Mouse (Mus musculus) stomach, embryonic 14.5 days (tissue): ENCODE results near the gene Tmem104. TPM values are rescaled to one million over a fixed set of nuclear protein-coding genes. Genes with fewer than 3 reads are reported as not detected.

ENCODE experiments used
- ATAC-seq: fragments of 200-750 bp; cut with Nextera tagmentation; 2 replicates; pipeline ENCODE4 v1.8.0; 2017; ENCODE audit warnings: low read depth, moderate TSS enrichment; ENCODE audit not compliant: insufficient number of reproducible peaks, insufficient read depth, low FRiP score
- H3K27ac ChIP-seq: fragments of 300-500 bp; sonication (generic); 2 replicates; pipeline ENCODE4 v1.5.1; 2014; ENCODE audit warnings: mild to moderate bottlenecking, low read length, moderate library complexity, mixed read lengths
- H3K27me3 ChIP-seq: fragments of 300-500 bp; sonication (generic); 2 replicates; pipeline ENCODE4 v1.6.1; 2014; ENCODE audit warnings: low read length, control low read depth, mixed read lengths; ENCODE audit not compliant: control insufficient read depth, insufficient read depth
- H3K36me3 ChIP-seq: fragments of 300-500 bp; sonication (generic); 2 replicates; pipeline ENCODE4 v1.6.1; 2014; ENCODE audit warnings: mild to moderate bottlenecking, control low read depth, low read length, moderate library complexity, mixed read lengths; ENCODE audit not compliant: control insufficient read depth, insufficient read depth
- H3K4me1 ChIP-seq: fragments of 300-500 bp; sonication (generic); 2 replicates; pipeline ENCODE4 v1.6.1; 2014; ENCODE audit warnings: low read length, control low read depth, mixed read lengths; ENCODE audit not compliant: control insufficient read depth, insufficient read depth
- H3K4me2 ChIP-seq: fragments of 300-500 bp; sonication (generic); replicated peaks from 2 replicates; pipeline ENCODE4 v1.6.1; 2014; ENCODE audit warnings: low read depth, low read length, control low read depth
- H3K4me3 ChIP-seq: fragments of 300-500 bp; sonication (generic); 2 replicates; pipeline ENCODE4 v1.5.1; 2014; ENCODE audit warnings: low read depth, low read length, control low read depth
- H3K9ac ChIP-seq: fragments of 300-500 bp; sonication (generic); replicated peaks from 2 replicates; pipeline ENCODE4 v1.6.1; 2014; ENCODE audit warnings: low read depth, mild to moderate bottlenecking, control low read depth, low read length, moderate library complexity, mixed read lengths
- H3K9me3 ChIP-seq: fragments of 300-500 bp; sonication (generic); 2 replicates; pipeline ENCODE4 v1.6.1; 2016; ENCODE audit warnings: low read depth, low read length, control low read depth; ENCODE audit not compliant: control insufficient read depth
- WGBS: fragments of 180-500 bp; shearing (Covaris S2); extraction: QIAGEN DNeasy Blood & Tissue Kit; methylation state at CpG from one replicate; pipeline ENCODE4 v1.1.7; 2014; 5-methylcytosine and 5-hydroxymethylcytosine counted together
- polyA plus RNA-seq: library from polyadenylated mRNA; unstranded; fragments of >200 nt; fragmentation: Nextera tagmentation; extraction: Ambion mirVana; gene quantifications from 2 replicates; pipeline ENCODE4 v1.2.1, GENCODE M21; 2014

Gene Tmem104
- polyA plus RNA-seq, 1 experiment from 2014 or later, result 10.5 TPM

GRCm38 (mm10) chr11:115232889-115233288 is 45.6 kb downstream of the Tmem104 start:
- Histone ChIP-seq H3K4me1 (peaks cover 23% of the 10 kb centered on the region), H3K9ac (no peak overlapping the region), H3K9me3 (no peaks in the 10 kb centered on the region), H3K27ac (no peak overlapping the region), H3K4me2 (no peak overlapping the region), H3K4me3 (no peak overlapping the region), H3K36me3 (no peaks in the 10 kb centered on the region), H3K27me3 (no peaks in the 10 kb centered on the region)
- 77% methylated on average over 5 of the region's 5 CpGs for WGBS
- no peak for ATAC-seq

GRCm38 (mm10) chr11:115233526-115234290 is 46.4 kb downstream of the Tmem104 start:
- Histone ChIP-seq H3K27me3 (no peaks in the 10 kb centered on the region), H3K4me1 (peaks cover 23% of the 10 kb centered on the region), H3K36me3 (no peaks in the 10 kb centered on the region), H3K9me3 (no peaks in the 10 kb centered on the region), H3K4me3 (no peak overlapping the region), H3K27ac (no peak overlapping the region), H3K9ac (no peak overlapping the region), H3K4me2 (no peak overlapping the region)
- no peak for ATAC-seq
- 58% methylated on average over 20 of the region's 20 CpGs for WGBS

GRCm38 (mm10) chr11:115234320-115235044 is 47.2 kb downstream of the Tmem104 start:
- 76% methylated on average over 15 of the region's 15 CpGs for WGBS
- H3K27ac ChIP-seq, result no peak overlapping the region
- no peak for ATAC-seq

GRCm38 (mm10) chr11:115236570-115236969 is 49.3 kb downstream of the Tmem104 start:
- Histone ChIP-seq H3K27me3 (no peaks in the 10 kb centered on the region), H3K27ac (no peak overlapping the region), H3K4me1 (peaks cover 18% of the 10 kb centered on the region), H3K9ac (no peak overlapping the region), H3K36me3 (no peaks in the 10 kb centered on the region), H3K9me3 (no peaks in the 10 kb centered on the region), H3K4me2 (no peak overlapping the region), H3K4me3 (no peak overlapping the region)
- 8% methylated on average over 5 of the region's 5 CpGs for WGBS
- no peak for ATAC-seq

More at GRCm38 (mm10) chr11:115234320-115235044, 47.2 kb downstream of the Tmem104 start:
- Histone ChIP-seq H3K36me3 (no peaks in the 10 kb centered on the region), H3K4me2 (no peak overlapping the region), H3K27me3 (no peaks in the 10 kb centered on the region), H3K4me3 (no peak overlapping the region), H3K9me3 (no peaks in the 10 kb centered on the region), H3K4me1 (peaks cover 23% of the 10 kb centered on the region), H3K9ac (no peak overlapping the region)

GRCm38 (mm10) chr11:115241402-115241801 is 54.1 kb downstream of the Tmem104 start:
- peaks cover 3% of the 10 kb centered on the region; the same call in 1 of the 2 replicates for H3K4me1 ChIP-seq
- peaks cover under 1% of the 10 kb centered on the region; the same call in 1 of the 2 replicates for H3K27me3 ChIP-seq
- no peaks in the 10 kb centered on the region for H3K9me3 ChIP-seq
- no peak for ATAC-seq
- H3K27ac ChIP-seq, result no peak overlapping the region
- H3K4me3 ChIP-seq, result no peak overlapping the region
- H3K4me2 ChIP-seq, result no peak overlapping the region
- H3K36me3 ChIP-seq, result no peaks in the 10 kb centered on the region; the same call in 1 of the 2 replicates
- no peak overlapping the region for H3K9ac ChIP-seq
- 80% methylated on average over 11 of the region's 11 CpGs for WGBS

GRCm38 (mm10) chr11:115242746-115243145 is 55.5 kb downstream of the Tmem104 start:
- 62% methylated on average over 3 of the region's 3 CpGs for WGBS
- Histone ChIP-seq H3K4me2 (no peak overlapping the region), H3K27me3 (peaks cover 4% of the 10 kb centered on the region; the same call in 1 of the 2 replicates), H3K4me1 (no peaks in the 10 kb centered on the region), H3K4me3 (no peak overlapping the region), H3K9ac (no peak overlapping the region), H3K27ac (no peak overlapping the region), H3K9me3 (no peaks in the 10 kb centered on the region), H3K36me3 (no peaks in the 10 kb centered on the region; the same call in 1 of the 2 replicates)
- ATAC-seq, result no peak

GRCm38 (mm10) chr11:115243783-115244182 is 56.5 kb downstream of the Tmem104 start:
- Histone ChIP-seq H3K9ac (no peak overlapping the region), H3K4me3 (no peak overlapping the region)
- WGBS, result 86% methylated on average over 12 of the region's 12 CpGs

GRCm38 (mm10) chr11:115244840-115245239 is 57.6 kb downstream of the Tmem104 start:
- Histone ChIP-seq H3K4me2 (no peak overlapping the region), H3K27me3 (peaks cover 19% of the 10 kb centered on the region), H3K27ac (no peak overlapping the region), H3K4me3 (no peak overlapping the region), H3K9me3 (no peaks in the 10 kb centered on the region), H3K4me1 (peaks cover 2% of the 10 kb centered on the region), H3K9ac (no peak overlapping the region), H3K36me3 (no peaks in the 10 kb centered on the region; the same call in 1 of the 2 replicates)
- 78% methylated on average over 8 of the region's 8 CpGs for WGBS
- ATAC-seq, result no peak

More at GRCm38 (mm10) chr11:115243783-115244182, 56.5 kb downstream of the Tmem104 start:
- Histone ChIP-seq H3K36me3 (no peaks in the 10 kb centered on the region; the same call in 1 of the 2 replicates), H3K4me1 (no peaks in the 10 kb centered on the region), H3K4me2 (no peak overlapping the region), H3K27ac (no peak overlapping the region), H3K27me3 (peaks cover 9% of the 10 kb centered on the region), H3K9me3 (no peaks in the 10 kb centered on the region)
- ATAC-seq, result no peak
